Mouse (Mus musculus) forebrain, embryonic 11.5 days (tissue): ENCODE results near the gene Hsf2bp. TPM values are rescaled to one million over a fixed set of nuclear protein-coding genes. Genes with fewer than 3 reads are reported as not detected.

Source experiments
- ATAC-seq: fragments of 200-750 bp; cut with Nextera tagmentation; replicated peaks from 2 replicates; pipeline ENCODE4 v1.8.0; 2017; ENCODE audit warnings: moderate TSS enrichment; ENCODE audit not compliant: low FRiP score
- DNase-seq: peaks from one replicate; pipeline ENCODE4 v3.0.0-alpha.2; 2017; ENCODE audit warnings: low spot score
- H3K27ac ChIP-seq: fragments of 300-500 bp; sonication (generic); 2 replicates; pipeline ENCODE4 v1.5.1; 2014; ENCODE audit warnings: low read depth, low read length
- H3K27me3 ChIP-seq: fragments of 300-500 bp; sonication (generic); 2 replicates; pipeline ENCODE4 v1.6.1; 2014; ENCODE audit warnings: mild to moderate bottlenecking, low read length, mixed read lengths; ENCODE audit not compliant: control insufficient read depth, insufficient read depth
- H3K36me3 ChIP-seq: fragments of 300-500 bp; sonication (generic); 2 replicates; pipeline ENCODE4 v1.6.1; 2014; ENCODE audit warnings: mild to moderate bottlenecking, low read length, moderate library complexity, mixed read lengths; ENCODE audit not compliant: control insufficient read depth, insufficient read depth
- H3K4me1 ChIP-seq: fragments of 300-500 bp; sonication (generic); replicated peaks from 2 replicates; pipeline ENCODE4 v1.6.1; 2014; ENCODE audit warnings: low read length, mixed read lengths; ENCODE audit not compliant: control insufficient read depth, insufficient read depth
- H3K4me2 ChIP-seq: fragments of 300-500 bp; sonication (generic); 2 replicates; pipeline ENCODE4 v1.6.1; 2014; ENCODE audit warnings: low read depth, mild to moderate bottlenecking, low read length, moderate library complexity, mixed read lengths; ENCODE audit not compliant: severe bottlenecking
- H3K4me3 ChIP-seq: fragments of 300-500 bp; sonication (generic); 2 replicates; pipeline ENCODE4 v1.5.1; 2014; ENCODE audit warnings: low read depth, low read length
- H3K9ac ChIP-seq: fragments of 300-500 bp; sonication (generic); 2 replicates; pipeline ENCODE4 v1.6.1; 2014; ENCODE audit warnings: low read length
- H3K9me3 ChIP-seq: fragments of 300-500 bp; sonication (generic); 2 replicates; pipeline ENCODE4 v1.6.1; 2016; ENCODE audit warnings: low read length, mixed read lengths; ENCODE audit not compliant: control insufficient read depth
- WGBS: fragments of 180-500 bp; shearing (Covaris S2); extraction: QIAGEN DNeasy Blood & Tissue Kit; methylation state at CpG from one replicate; pipeline ENCODE4 v1.1.7; 2014; 5-methylcytosine and 5-hydroxymethylcytosine counted together
- polyA plus RNA-seq: library from polyadenylated mRNA; unstranded; fragments of >200 nt; fragmentation: Nextera tagmentation; extraction: Ambion mirVana; gene quantifications from 2 replicates; pipeline ENCODE4 v1.2.1, GENCODE M21; 2014

The Hsf2bp gene
- polyA plus RNA-seq, 1 experiment from 2014 or later: 0.31 TPM

DNA sequence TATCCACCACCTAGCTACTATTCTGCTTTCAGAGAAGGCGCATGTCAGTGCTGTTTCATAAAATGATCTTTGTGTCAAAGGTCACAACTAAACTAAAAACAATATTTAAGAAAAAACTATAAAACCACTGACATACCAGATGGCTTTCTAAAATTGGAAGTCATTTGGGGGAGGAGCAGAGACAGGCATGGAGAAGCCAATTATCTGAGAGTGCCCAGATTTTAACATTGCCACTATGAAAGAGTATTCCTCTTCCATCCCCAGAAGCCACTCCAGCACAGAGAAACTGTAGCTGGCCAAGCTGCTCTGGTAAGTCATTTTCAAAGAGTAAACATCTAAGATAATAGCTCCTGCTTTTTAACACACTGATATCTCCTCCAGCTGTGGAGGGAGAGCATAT lies 49.2 kb downstream of the Hsf2bp start:
- ATAC-seq: no peak
- H3K4me1 ChIP-seq: no peaks in the 10 kb centered on the region
- H3K27me3 ChIP-seq: no peaks in the 10 kb centered on the region
- no peak overlapping the region for H3K9ac ChIP-seq
- no peak overlapping the region for H3K4me3 ChIP-seq
- no peak overlapping the region for H3K27ac ChIP-seq
- H3K36me3 ChIP-seq: no peaks in the 10 kb centered on the region
- no peaks in the 10 kb centered on the region for H3K9me3 ChIP-seq
- DNase-seq: no peak
- WGBS: 89% methylated on average over 1 of the region's 1 CpGs
- no peak overlapping the region for H3K4me2 ChIP-seq

- no peak for ATAC-seq
- 54% methylated on average over 3 of the region's 3 CpGs for WGBS
- no peak overlapping the region for H3K9ac ChIP-seq
- no peaks in the 10 kb centered on the region for H3K27me3 ChIP-seq
- H3K9me3 ChIP-seq: no peaks in the 10 kb centered on the region
- H3K27ac ChIP-seq: no peak overlapping the region
- no peaks in the 10 kb centered on the region for H3K4me1 ChIP-seq
- no peak overlapping the region for H3K4me3 ChIP-seq
- no peak overlapping the region for H3K4me2 ChIP-seq
- H3K36me3 ChIP-seq: no peaks in the 10 kb centered on the region
- DNase-seq: no peak
These were observed 52.7 kb downstream of the Hsf2bp start for GRCm38 (mm10) chr17:31983491-31983890.

GRCm38 (mm10) chr17:31982326-31983190 lies 53.6 kb downstream of the Hsf2bp start:
- 85% methylated on average over 11 of the region's 11 CpGs for WGBS

GRCm38 (mm10) chr17:31979888-31980287 lies 56.3 kb downstream of the Hsf2bp start:
- no peaks in the 10 kb centered on the region for H3K27me3 ChIP-seq
- 84% methylated on average over 4 of the region's 4 CpGs for WGBS

More at GRCm38 (mm10) chr17:31982326-31983190, 53.6 kb downstream of the Hsf2bp start:
- Histone ChIP-seq H3K27ac (no peak overlapping the region), H3K4me2 (no peak overlapping the region), H3K27me3 (no peaks in the 10 kb centered on the region), H3K4me1 (no peaks in the 10 kb centered on the region), H3K9me3 (no peaks in the 10 kb centered on the region), H3K4me3 (no peak overlapping the region), H3K36me3 (no peaks in the 10 kb centered on the region), H3K9ac (no peak overlapping the region)
- DNase-seq (no peak), ATAC-seq (no peak)

DNA sequence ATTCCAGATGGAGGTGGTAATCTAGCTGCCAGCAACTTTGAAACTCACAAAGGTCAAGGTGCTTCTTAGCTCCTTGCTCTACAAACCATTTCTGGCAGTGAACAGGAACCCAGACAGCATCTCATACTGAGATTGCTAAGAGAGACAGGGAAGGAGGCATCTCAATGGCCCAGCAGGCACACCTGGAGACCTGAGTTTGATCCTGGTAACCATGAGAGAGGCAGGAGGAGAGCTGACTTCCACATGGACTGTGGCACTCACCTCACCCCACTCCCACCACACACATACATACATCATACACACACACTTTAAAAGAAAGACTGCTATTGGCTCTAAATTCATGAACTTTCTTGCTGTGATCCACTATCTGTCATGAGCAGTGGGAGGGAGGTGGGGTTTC lies 59.0 kb downstream of the Hsf2bp start:
- Histone ChIP-seq H3K9ac (no peak overlapping the region), H3K4me2 (no peak overlapping the region)
- no peak for ATAC-seq

More at GRCm38 (mm10) chr17:31979888-31980287, 56.3 kb downstream of the Hsf2bp start:
- Histone ChIP-seq H3K4me3 (no peak overlapping the region), H3K36me3 (no peaks in the 10 kb centered on the region), H3K9ac (no peak overlapping the region), H3K27ac (no peak overlapping the region), H3K4me1 (no peaks in the 10 kb centered on the region), H3K9me3 (no peaks in the 10 kb centered on the region), H3K4me2 (no peak overlapping the region)
- DNase-seq (no peak), ATAC-seq (no peak)

DNA sequence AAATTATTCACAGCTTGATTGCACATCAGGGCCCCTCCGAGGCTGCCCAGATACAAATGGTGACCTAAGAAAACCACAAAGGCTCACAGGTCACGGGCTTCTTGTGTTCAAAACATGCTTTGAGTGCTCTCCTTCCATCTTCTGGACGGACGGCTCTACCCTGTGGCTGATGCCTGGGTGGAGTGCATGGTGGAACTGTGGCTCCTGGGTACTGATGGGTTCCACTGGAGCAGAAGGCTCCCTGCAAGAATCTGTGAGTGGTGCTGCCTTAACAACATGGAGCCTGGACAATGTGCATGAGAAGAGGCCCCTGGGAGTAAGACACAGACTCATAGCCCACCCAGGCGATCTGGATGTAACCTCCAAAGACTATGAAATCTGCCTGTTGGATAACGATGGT lies 59.6 kb downstream of the Hsf2bp start:
- no peaks in the 10 kb centered on the region for H3K4me1 ChIP-seq
- H3K27ac ChIP-seq: no peak overlapping the region
- no peaks in the 10 kb centered on the region for H3K36me3 ChIP-seq
- ATAC-seq: no peak
- H3K4me2 ChIP-seq: no peak overlapping the region
- H3K9me3 ChIP-seq: no peaks in the 10 kb centered on the region
- no peak overlapping the region for H3K4me3 ChIP-seq
- whole genome bisulfite sequencing: 74% methylated on average over 6 of the region's 6 CpGs
- no peak for DNase-seq
- no peak overlapping the region for H3K9ac ChIP-seq
- H3K27me3 ChIP-seq: no peaks in the 10 kb centered on the region

More for the DNA sequence above, 59.0 kb downstream of the Hsf2bp start:
- H3K27me3 ChIP-seq: no peaks in the 10 kb centered on the region
- no peaks in the 10 kb centered on the region for H3K4me1 ChIP-seq
- DNase-seq: no peak
- no peaks in the 10 kb centered on the region for H3K9me3 ChIP-seq
- no peaks in the 10 kb centered on the region for H3K36me3 ChIP-seq
- H3K4me3 ChIP-seq: no peak overlapping the region
- no peak overlapping the region for H3K27ac ChIP-seq

DNA sequence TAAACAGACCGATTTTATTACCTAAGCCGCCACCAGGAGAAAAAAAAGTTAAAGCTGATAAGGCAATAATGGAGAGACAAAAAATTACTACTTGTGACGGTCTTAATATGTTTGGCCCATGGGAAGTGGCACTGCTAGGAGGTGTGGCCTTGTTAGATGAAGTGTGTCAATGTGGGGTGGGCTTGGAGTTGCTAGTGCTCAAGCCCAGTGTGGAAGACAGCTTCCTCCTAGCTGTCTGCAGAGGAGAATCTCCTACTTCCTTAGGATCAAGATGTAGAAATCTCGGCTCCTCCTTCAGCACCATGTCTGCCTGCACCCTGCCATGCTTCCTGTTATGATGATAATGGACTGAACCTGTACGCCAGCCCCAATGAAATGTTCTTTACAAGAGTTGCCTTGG lies 61.5 kb downstream of the Hsf2bp start:
- no peak overlapping the region for H3K4me2 ChIP-seq
- H3K27ac ChIP-seq: no peak overlapping the region
- H3K27me3 ChIP-seq: no peaks in the 10 kb centered on the region
- no peaks in the 10 kb centered on the region for H3K9me3 ChIP-seq
- WGBS: 85% methylated on average over 5 of the region's 5 CpGs
- no peaks in the 10 kb centered on the region for H3K36me3 ChIP-seq
- ATAC-seq (no peak), DNase-seq (no peak)
- H3K4me1 ChIP-seq: no peaks in the 10 kb centered on the region
- H3K4me3 ChIP-seq: no peak overlapping the region
- no peak overlapping the region for H3K9ac ChIP-seq

DNA sequence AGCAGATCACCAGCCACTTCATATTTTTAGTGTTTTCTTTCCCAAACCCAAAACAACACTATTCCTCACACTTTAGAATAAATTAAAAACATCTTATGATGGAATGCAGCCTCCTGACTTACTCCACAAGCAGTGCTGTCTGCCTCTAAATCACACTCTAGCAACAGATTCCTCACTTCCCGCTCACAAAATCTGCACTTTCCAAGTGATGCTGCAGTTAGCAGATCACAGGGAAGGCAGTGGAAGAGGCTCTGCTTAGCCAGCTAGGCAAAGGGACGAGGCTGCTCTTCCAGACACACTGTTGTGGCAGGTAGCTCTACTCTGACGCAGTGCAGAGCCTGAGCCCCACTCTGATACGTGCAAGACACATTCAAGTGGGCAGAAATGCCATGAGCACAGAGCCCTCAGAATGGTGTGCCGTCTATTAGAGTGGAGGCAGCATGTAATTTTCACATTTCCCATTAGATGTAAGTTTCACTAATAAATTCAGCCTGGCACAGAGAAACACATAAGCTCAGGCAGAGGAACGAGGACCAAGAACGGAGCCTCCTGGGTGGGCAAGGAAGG lies 62.4 kb downstream of the Hsf2bp start:
- Histone ChIP-seq H3K27ac (no peak overlapping the region), H3K9me3 (no peaks in the 10 kb centered on the region), H3K4me1 (no peaks in the 10 kb centered on the region), H3K4me2 (no peak overlapping the region), H3K27me3 (no peaks in the 10 kb centered on the region), H3K4me3 (no peak overlapping the region), H3K36me3 (no peaks in the 10 kb centered on the region), H3K9ac (no peak overlapping the region)
- 84% methylated on average over 7 of the region's 7 CpGs for WGBS
- ATAC-seq: no peak
- no peak for DNase-seq

DNA sequence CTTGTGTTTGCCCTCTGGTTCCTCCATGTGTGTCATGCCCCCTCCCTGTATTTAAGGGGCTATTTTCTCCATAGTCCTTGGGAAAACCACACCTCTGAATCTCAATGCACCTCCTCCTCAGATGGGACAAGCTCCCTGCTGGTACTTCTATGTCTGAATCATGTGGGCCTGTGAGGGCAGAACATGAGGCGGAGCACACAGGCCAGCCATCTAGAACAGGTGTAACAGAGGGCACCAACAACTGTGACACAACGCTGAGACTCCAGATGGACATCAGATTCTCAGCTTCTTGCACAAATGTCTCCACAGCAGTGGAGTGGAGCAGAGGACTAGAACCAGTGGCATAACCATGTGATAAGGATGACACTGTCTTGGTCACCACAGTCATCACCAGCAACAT lies 65.3 kb downstream of the Hsf2bp start:
- ATAC-seq: no peak
- WGBS: 89% methylated on average over 2 of the region's 2 CpGs

More for the DNA sequence above, 65.3 kb downstream of the Hsf2bp start:
- Histone ChIP-seq H3K4me2 (no peak overlapping the region), H3K9me3 (no peaks in the 10 kb centered on the region), H3K4me3 (no peak overlapping the region), H3K4me1 (no peaks in the 10 kb centered on the region), H3K36me3 (no peaks in the 10 kb centered on the region), H3K9ac (no peak overlapping the region), H3K27ac (no peak overlapping the region), H3K27me3 (no peaks in the 10 kb centered on the region)
- DNase-seq: no peak
